Mouse (Mus musculus): ENCODE results near the gene Ggn.
"Not testable (repeated sequence)": the region's sequence is repeated elsewhere in the genome, so short reads cannot be mapped to it uniquely, and the experiment has no call there.

The Ggn gene

GRCm38 (mm10) chr7:29155838-29156782 lies 13.9 kb upstream of the Ggn start, which contains the start of gene Fam98c:
TSS of gene Fam98c (minus strand) at chr7:29156234.
- in situ Hi-C loops (cut with MboI; ENCODE audit: low pct_unique_long_range_greater_than_20kb in 1 of 2, low sequenced_read_pairs in 2 of 2, unreplicated experiment in 1 of 2): no loop called here

GRCm38 (mm10) chr7:29158264-29158663 lies 11.7 kb upstream of the Ggn start:
- in situ Hi-C loops (cut with MboI; ENCODE audit: low pct_unique_long_range_greater_than_20kb in 1 of 2, low sequenced_read_pairs in 2 of 2, unreplicated experiment in 1 of 2): no loop called here

GRCm38 (mm10) chr7:29162294-29162693 lies 7.7 kb upstream of the Ggn start:
- in situ Hi-C loops (cut with MboI; ENCODE audit: low pct_unique_long_range_greater_than_20kb in 1 of 2, low sequenced_read_pairs in 2 of 2, unreplicated experiment in 1 of 2): no loop called here

- in situ Hi-C loops (cut with MboI; ENCODE audit: low pct_unique_long_range_greater_than_20kb in 1 of 2, low sequenced_read_pairs in 2 of 2, unreplicated experiment in 1 of 2): no loop called here
Observed at GRCm38 (mm10) chr7:29162750-29163525, 7.1 kb upstream of the Ggn start.

- in situ Hi-C loops (cut with MboI; ENCODE audit: low pct_unique_long_range_greater_than_20kb in 1 of 2, low sequenced_read_pairs in 2 of 2, unreplicated experiment in 1 of 2): no loop called here
Observed at GRCm38 (mm10) chr7:29167656-29168055, 2.4 kb upstream of the Ggn start.

GRCm38 (mm10) chr7:29168121-29168695 lies 1.8 kb upstream of the Ggn start:
- in situ Hi-C loops (cut with MboI; ENCODE audit: low pct_unique_long_range_greater_than_20kb in 1 of 2, low sequenced_read_pairs in 2 of 2, unreplicated experiment in 1 of 2): no loop called here

- in situ Hi-C loops (cut with MboI; ENCODE audit: low pct_unique_long_range_greater_than_20kb in 1 of 2, low sequenced_read_pairs in 2 of 2, unreplicated experiment in 1 of 2): no loop called here
Observed at GRCm38 (mm10) chr7:29168791-29169230, 1.2 kb upstream of the Ggn start.

- in situ Hi-C loops (cut with MboI; ENCODE audit: low pct_unique_long_range_greater_than_20kb in 1 of 2, low sequenced_read_pairs in 2 of 2, unreplicated experiment in 1 of 2): no loop called here
Observed at GRCm38 (mm10) chr7:29169231-29170065, 562 bp upstream of the Ggn start.

- in situ Hi-C loops (cut with MboI; ENCODE audit: low pct_unique_long_range_greater_than_20kb in 1 of 2, low sequenced_read_pairs in 2 of 2, unreplicated experiment in 1 of 2): no loop called here
Observed at GRCm38 (mm10) chr7:29170755-29171561, 948 bp downstream of the Ggn start.

GRCm38 (mm10) chr7:29171562-29172097 lies 1.6 kb downstream of the Ggn start:
- in situ Hi-C loops (cut with MboI; ENCODE audit: low pct_unique_long_range_greater_than_20kb in 1 of 2, low sequenced_read_pairs in 2 of 2, unreplicated experiment in 1 of 2): no loop called here

GRCm38 (mm10) chr7:29172390-29173016 lies 2.5 kb downstream of the Ggn start:
- in situ Hi-C loops (cut with MboI; ENCODE audit: low pct_unique_long_range_greater_than_20kb in 1 of 2, low sequenced_read_pairs in 2 of 2, unreplicated experiment in 1 of 2): no loop called here

GRCm38 (mm10) chr7:29178106-29178505 lies 8.1 kb downstream of the Ggn start:
- in situ Hi-C loops (cut with MboI; ENCODE audit: low pct_unique_long_range_greater_than_20kb in 1 of 2, low sequenced_read_pairs in 2 of 2, unreplicated experiment in 1 of 2): no loop called here

- in situ Hi-C loops (cut with MboI; ENCODE audit: low pct_unique_long_range_greater_than_20kb in 1 of 2, low sequenced_read_pairs in 2 of 2, unreplicated experiment in 1 of 2): no loop called here
Observed at GRCm38 (mm10) chr7:29179323-29179722, 9.3 kb downstream of the Ggn start.

GRCm38 (mm10) chr7:29180077-29180853 lies 10.3 kb downstream of the Ggn start, which contains the start of gene Psmd8:
TSS of gene Psmd8 (minus strand) at chr7:29180701.
- in situ Hi-C loops (cut with MboI; ENCODE audit: low pct_unique_long_range_greater_than_20kb in 1 of 2, low sequenced_read_pairs in 2 of 2, unreplicated experiment in 1 of 2): no loop called here

- in situ Hi-C loops (cut with MboI; ENCODE audit: low pct_unique_long_range_greater_than_20kb in 1 of 2, low sequenced_read_pairs in 2 of 2, unreplicated experiment in 1 of 2): no loop called here
Observed at GRCm38 (mm10) chr7:29180854-29181236, 10.8 kb downstream of the Ggn start.

- in situ Hi-C loops (cut with MboI; ENCODE audit: low pct_unique_long_range_greater_than_20kb in 1 of 2, low sequenced_read_pairs in 2 of 2, unreplicated experiment in 1 of 2): not testable (repeated sequence)
Observed at GRCm38 (mm10) chr7:29181323-29181722, 11.3 kb downstream of the Ggn start.

All from mouse embryonic stem cell (cell line).